Mouse (Mus musculus) heart, postnatal 0 days (tissue): ENCODE results near the gene Ube2j2.

Experiments used
- CTCF ChIP-seq: IDR thresholded peaks from 2 replicates; pipeline ENCODE4 v1.5.1; 2016; ENCODE audit warnings: antibody characterized with exemption, control low read depth, low read depth
- EP300 ChIP-seq: IDR thresholded peaks from 2 replicates; pipeline ENCODE4 v1.6.1; 2016; ENCODE audit warnings: antibody characterized with exemption, low read depth

- TF ChIP-seq CTCF: no peak
- no peak for TF ChIP-seq EP300
Measured at GRCm38 (mm10) chr4:155993606-155994005, 50.0 kb downstream of the Ube2j2 start.
